Mouse (Mus musculus): ENCODE data around the gene Acot3.
"Not testable (repeated sequence)": the region's sequence is repeated elsewhere in the genome, so short reads cannot be mapped to it uniquely, and the experiment has no call there.

DNA sequence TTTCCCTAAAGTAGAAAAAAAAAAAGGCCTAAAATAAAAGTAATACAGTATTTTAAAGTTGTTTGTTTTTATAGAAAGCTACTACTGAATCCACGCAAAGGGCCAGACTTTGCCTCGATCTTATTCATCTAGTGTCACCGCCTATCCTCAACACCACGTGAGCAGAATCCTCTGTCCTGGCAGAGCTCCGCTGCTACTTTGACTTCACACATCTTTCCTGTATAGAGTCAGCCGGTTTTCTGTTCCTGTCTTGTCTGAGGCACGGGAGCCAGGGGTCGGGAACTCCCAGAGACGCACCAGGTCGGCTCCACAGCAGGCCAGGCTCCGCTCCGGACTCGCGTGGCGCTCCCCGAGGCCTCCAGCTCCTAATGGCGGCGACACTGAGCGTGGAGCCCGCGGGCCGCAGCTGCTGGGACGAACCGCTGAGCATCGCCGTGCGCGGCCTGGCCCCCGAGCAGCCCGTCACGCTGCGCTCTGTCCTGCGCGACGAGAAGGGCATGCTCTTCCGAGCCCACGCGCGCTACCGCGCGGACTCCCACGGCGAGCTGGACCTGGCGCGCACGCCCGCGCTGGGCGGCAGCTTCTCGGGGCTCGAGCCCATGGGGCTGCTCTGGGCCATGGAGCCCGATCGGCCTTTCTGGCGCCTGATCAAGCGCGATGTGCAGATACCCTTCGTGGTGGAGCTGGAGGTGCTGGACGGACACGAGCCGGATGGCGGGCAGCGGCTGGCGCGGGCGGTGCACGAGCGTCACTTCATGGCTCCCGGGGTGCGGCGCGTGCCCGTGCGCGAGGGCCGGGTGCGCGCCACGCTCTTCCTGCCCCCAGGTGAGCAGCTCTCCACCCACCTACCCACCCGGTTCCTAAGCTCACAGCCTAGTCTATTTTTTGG lies 48.9 kb downstream of the Acot3 start, which contains the start of gene Acot6:
- not testable (repeated sequence) for TF ChIP-seq CTCF (IDR thresholded peaks at IDR 0.05; ENCODE audit: extremely low read depth, insufficient read length, insufficient replicate concordance, low read depth, low read length); POLR2A (IDR thresholded peaks at IDR 0.05; ENCODE audit: low read depth, low read length)
